Mouse (Mus musculus): ENCODE data around the gene Ebf3. TPM values are rescaled to one million over a fixed set of nuclear protein-coding genes. Genes with fewer than 3 reads are reported as not detected.

The Ebf3 gene
- polyA plus RNA-seq, 1 experiment, result 9.4 TPM

- peaks cover 2% of the 10 kb centered on the region; the same call in 1 of the 2 replicates for H3K27me3 ChIP-seq (ENCODE audit: control insufficient read depth, insufficient read depth, low read length)
- no peak overlapping the region for H3K4me3 ChIP-seq (replicated peaks; ENCODE audit: insufficient read depth, low read depth, low read length)
- WGBS, result 68% methylated on average over 7 of the region's 7 CpGs
- no peak for DNase-seq
- no peak overlapping the region for H3K27ac ChIP-seq (ENCODE audit: insufficient read depth, low read length)
- TF ChIP-seq CTCF (IDR thresholded peaks at IDR 0.05; ENCODE audit: borderline replicate concordance, insufficient read depth, low read depth, low read length), result no peak
- no peak for TF ChIP-seq POLR2A (IDR thresholded peaks at IDR 0.05; ENCODE audit: borderline replicate concordance, insufficient read depth, low read length)
- no peaks in the 10 kb centered on the region for H3K4me1 ChIP-seq (ENCODE audit: control insufficient read depth, insufficient read depth, low read length)
Measured at GRCm38 (mm10) chr7:137295612-137296011, 18.6 kb downstream of the Ebf3 start.

GRCm38 (mm10) chr7:137294446-137294845 lies 19.8 kb downstream of the Ebf3 start:
- DNase-seq, result no peak
- TF ChIP-seq POLR2A (IDR thresholded peaks at IDR 0.05; ENCODE audit: borderline replicate concordance, insufficient read depth, low read length) (no peak), CTCF (IDR thresholded peaks at IDR 0.05; ENCODE audit: borderline replicate concordance, insufficient read depth, low read depth, low read length) (no peak)
- H3K27ac ChIP-seq (ENCODE audit: insufficient read depth, low read length), result no peak overlapping the region
- 85% methylated on average over 7 of the region's 7 CpGs for WGBS
- no peak overlapping the region for H3K4me3 ChIP-seq (replicated peaks; ENCODE audit: insufficient read depth, low read depth, low read length)
- no peaks in the 10 kb centered on the region for H3K4me1 ChIP-seq (ENCODE audit: control insufficient read depth, insufficient read depth, low read length)
- peaks cover 1% of the 10 kb centered on the region; the same call in 1 of the 2 replicates for H3K27me3 ChIP-seq (ENCODE audit: control insufficient read depth, insufficient read depth, low read length)

GRCm38 (mm10) chr7:137289290-137289957 lies 24.8 kb downstream of the Ebf3 start:
- H3K4me1 ChIP-seq (ENCODE audit: control insufficient read depth, insufficient read depth, low read length), result no peaks in the 10 kb centered on the region
- no peaks in the 10 kb centered on the region for H3K27me3 ChIP-seq (ENCODE audit: control insufficient read depth, insufficient read depth, low read length)
- 44% methylated on average over 3 of the region's 3 CpGs for WGBS
- H3K4me3 ChIP-seq (replicated peaks; ENCODE audit: insufficient read depth, low read depth, low read length), result no peak overlapping the region
- DNase-seq, result no peak
- no peak for TF ChIP-seq CTCF (IDR thresholded peaks at IDR 0.05; ENCODE audit: borderline replicate concordance, insufficient read depth, low read depth, low read length)
- no peak for TF ChIP-seq POLR2A (IDR thresholded peaks at IDR 0.05; ENCODE audit: borderline replicate concordance, insufficient read depth, low read length)
- no peak overlapping the region for H3K27ac ChIP-seq (ENCODE audit: insufficient read depth, low read length)

- Histone ChIP-seq H3K4me1 (ENCODE audit: control insufficient read depth, insufficient read depth, low read length) (no peaks in the 10 kb centered on the region), H3K4me3 (replicated peaks; ENCODE audit: insufficient read depth, low read depth, low read length) (no peak overlapping the region), H3K27me3 (ENCODE audit: control insufficient read depth, insufficient read depth, low read length) (no peaks in the 10 kb centered on the region), H3K27ac (ENCODE audit: insufficient read depth, low read length) (no peak overlapping the region)
- 36% methylated on average over 7 of the region's 7 CpGs for WGBS
- TF ChIP-seq POLR2A (IDR thresholded peaks at IDR 0.05; ENCODE audit: borderline replicate concordance, insufficient read depth, low read length) (no peak), CTCF (IDR thresholded peaks at IDR 0.05; ENCODE audit: borderline replicate concordance, insufficient read depth, low read depth, low read length) (no peak)
- DNase-seq, result no peak
Measured at GRCm38 (mm10) chr7:137278171-137278570, 36.1 kb downstream of the Ebf3 start.

- no peak overlapping the region for H3K4me3 ChIP-seq (replicated peaks; ENCODE audit: insufficient read depth, low read depth, low read length)
- TF ChIP-seq CTCF (IDR thresholded peaks at IDR 0.05; ENCODE audit: borderline replicate concordance, insufficient read depth, low read depth, low read length) (no peak), POLR2A (IDR thresholded peaks at IDR 0.05; ENCODE audit: borderline replicate concordance, insufficient read depth, low read length) (no peak)
- H3K27ac ChIP-seq (ENCODE audit: insufficient read depth, low read length), result no peak overlapping the region
- H3K27me3 ChIP-seq (ENCODE audit: control insufficient read depth, insufficient read depth, low read length), result no peaks in the 10 kb centered on the region
- no peaks in the 10 kb centered on the region for H3K4me1 ChIP-seq (ENCODE audit: control insufficient read depth, insufficient read depth, low read length)
- 42% methylated on average over 5 of the region's 5 CpGs for WGBS
- no peak for DNase-seq
Measured at GRCm38 (mm10) chr7:137277713-137278112, 36.5 kb downstream of the Ebf3 start.

GRCm38 (mm10) chr7:137272252-137272651 lies 42.0 kb downstream of the Ebf3 start:
- DNase-seq, result no peak
- no peaks in the 10 kb centered on the region for H3K4me1 ChIP-seq (ENCODE audit: control insufficient read depth, insufficient read depth, low read length)

GRCm38 (mm10) chr7:137268452-137269155 lies 45.6 kb downstream of the Ebf3 start:
- no peak for DNase-seq
- Histone ChIP-seq H3K4me3 (replicated peaks; ENCODE audit: insufficient read depth, low read depth, low read length) (no peak overlapping the region), H3K27me3 (ENCODE audit: control insufficient read depth, insufficient read depth, low read length) (peaks cover 2% of the 10 kb centered on the region; the same call in 1 of the 2 replicates), H3K27ac (ENCODE audit: insufficient read depth, low read length) (no peak overlapping the region), H3K4me1 (ENCODE audit: control insufficient read depth, insufficient read depth, low read length) (no peaks in the 10 kb centered on the region)
- WGBS, result 78% methylated on average over 8 of the region's 8 CpGs
- TF ChIP-seq CTCF (IDR thresholded peaks at IDR 0.05; ENCODE audit: borderline replicate concordance, insufficient read depth, low read depth, low read length), result no peak
- TF ChIP-seq POLR2A (IDR thresholded peaks at IDR 0.05; ENCODE audit: borderline replicate concordance, insufficient read depth, low read length), result no peak

More at GRCm38 (mm10) chr7:137272252-137272651, 42.0 kb downstream of the Ebf3 start:
- TF ChIP-seq POLR2A (IDR thresholded peaks at IDR 0.05; ENCODE audit: borderline replicate concordance, insufficient read depth, low read length), result no peak
- no peak for TF ChIP-seq CTCF (IDR thresholded peaks at IDR 0.05; ENCODE audit: borderline replicate concordance, insufficient read depth, low read depth, low read length)
- Histone ChIP-seq H3K4me3 (replicated peaks; ENCODE audit: insufficient read depth, low read depth, low read length) (no peak overlapping the region), H3K27me3 (ENCODE audit: control insufficient read depth, insufficient read depth, low read length) (no peaks in the 10 kb centered on the region; the same call in 1 of the 2 replicates), H3K27ac (ENCODE audit: insufficient read depth, low read length) (no peak overlapping the region)
- 19% methylated on average over 10 of the region's 10 CpGs for WGBS

GRCm38 (mm10) chr7:137267441-137267840 lies 46.8 kb downstream of the Ebf3 start:
- Histone ChIP-seq H3K27ac (ENCODE audit: insufficient read depth, low read length) (no peak overlapping the region), H3K27me3 (ENCODE audit: control insufficient read depth, insufficient read depth, low read length) (peaks cover 2% of the 10 kb centered on the region; the same call in 1 of the 2 replicates), H3K4me1 (ENCODE audit: control insufficient read depth, insufficient read depth, low read length) (no peaks in the 10 kb centered on the region), H3K4me3 (replicated peaks; ENCODE audit: insufficient read depth, low read depth, low read length) (no peak overlapping the region)
- DNase-seq, result no peak
- no peak for TF ChIP-seq CTCF (IDR thresholded peaks at IDR 0.05; ENCODE audit: borderline replicate concordance, insufficient read depth, low read depth, low read length)
- TF ChIP-seq POLR2A (IDR thresholded peaks at IDR 0.05; ENCODE audit: borderline replicate concordance, insufficient read depth, low read length), result no peak
- WGBS, result 41% methylated on average over 9 of the region's 9 CpGs

All from cerebellum, adult 2 months (tissue).